Comparison of ENCODE assay signal across 21 mouse cellular contexts in genomic region chr5:107048607-107049006, GRCm38 (mm10).
DNase-seq lines count a peak whose midpoint lies in the region; ATAC-seq lines count a peak whose summit lies in the region.
"Had no signal": no experiment of that assay in that cellular context is flagged by ENCODE, and none has a peak within 500 bp of the region (broad histone marks: within the 10 kb centered on the region; RNA-seq: fewer than 3 reads in every experiment).

No protein-coding gene starts in this region.

- H3K27me3 ChIP-seq in intestine, embryonic 16.5 days (replicated peaks; ENCODE audit: control insufficient read depth, insufficient read depth, low read length), result no peaks in the 10 kb centered on the region
- H3K27me3 ChIP-seq in intestine, embryonic 15.5 days (replicated peaks), result no peaks in the 10 kb centered on the region
- H3K27me3 ChIP-seq in heart, embryonic 11.5 days (ENCODE audit: control insufficient read depth, insufficient read depth, low read length), result peaks cover 3% of the 10 kb centered on the region; the same call in 1 of the 2 replicates
- H3K27me3 ChIP-seq: hindbrain, embryonic 15.5 days had no signal

- 0 out of 2 replicates have a peak, but pooled peaks have one; percentile 6 for ATAC-seq in intestine, embryonic 16.5 days
- ATAC-seq in intestine, embryonic 15.5 days, result no peak
- ATAC-seq in heart, embryonic 11.5 days (replicated peaks; ENCODE audit: insufficient number of reproducible peaks, low FRiP score, low TSS enrichment), result peak; percentile 69; the same call in 1 of the 2 replicates
- ATAC-seq: forebrain, postnatal 0 days had no signal

- no peaks in the 10 kb centered on the region for H3K9me3 ChIP-seq in intestine, embryonic 16.5 days (ENCODE audit: control insufficient read depth, low read length)
- H3K9me3 ChIP-seq in intestine, embryonic 15.5 days, result no peaks in the 10 kb centered on the region
- H3K9me3 ChIP-seq in heart, embryonic 11.5 days (replicated peaks; ENCODE audit: control insufficient read depth, low read length), result no peaks in the 10 kb centered on the region
- H3K9me3 ChIP-seq: hindbrain, embryonic 15.5 days had no signal

- no peak overlapping the region for H3K4me3 ChIP-seq in intestine, embryonic 16.5 days (ENCODE audit: low read length)
- H3K4me3 ChIP-seq in intestine, embryonic 15.5 days (replicated peaks), result no peak overlapping the region
- H3K4me3 ChIP-seq in heart, embryonic 11.5 days (ENCODE audit: low read depth, low read length), result no peak overlapping the region
- H3K4me3 ChIP-seq: gastrocnemius, adult 2 months; heart, adult 2 months; hindbrain, embryonic 15.5 days had no signal

- no peak overlapping the region for H3K27ac ChIP-seq in intestine, embryonic 16.5 days (ENCODE audit: low read length)
- no peak overlapping the region for H3K27ac ChIP-seq in intestine, embryonic 15.5 days
- H3K27ac ChIP-seq in heart, embryonic 11.5 days (ENCODE audit: low read depth, low read length), result peak overlapping the region; percentile 84
- H3K27ac ChIP-seq: gastrocnemius, adult 2 months; heart, adult 2 months; hindbrain, embryonic 15.5 days had no signal

- H3K9ac ChIP-seq in intestine, embryonic 16.5 days (ENCODE audit: low read depth, low read length), result no peak overlapping the region
- no peak overlapping the region for H3K9ac ChIP-seq in intestine, embryonic 15.5 days
- H3K9ac ChIP-seq in heart, embryonic 11.5 days (ENCODE audit: low read depth, low read length), result 0 out of 2 replicates have a peak overlapping the region, but pooled peaks have one; percentile 3
- H3K9ac ChIP-seq: forebrain, postnatal 0 days; hindbrain, embryonic 15.5 days had no signal

- 57% methylated on average over 5 of the region's 5 CpGs for WGBS in intestine, embryonic 16.5 days
- 53% methylated on average over 5 of the region's 5 CpGs for WGBS in intestine, embryonic 15.5 days
- WGBS in heart, embryonic 11.5 days (ENCODE audit: insufficient replicate concordance), result 14% methylated on average over 5 of the region's 5 CpGs

- no peak overlapping the region for H3K4me2 ChIP-seq in intestine, embryonic 16.5 days (ENCODE audit: low read depth, low read length)
- H3K4me2 ChIP-seq in intestine, embryonic 15.5 days (replicated peaks), result no peak overlapping the region
- H3K4me2 ChIP-seq in heart, embryonic 11.5 days, result no peak overlapping the region
- H3K4me2 ChIP-seq: hindbrain, embryonic 15.5 days; midbrain, embryonic 11.5 days had no signal

- peaks cover 15% of the 10 kb centered on the region for H3K4me1 ChIP-seq in intestine, embryonic 16.5 days (ENCODE audit: control insufficient read depth, insufficient read depth, low read length)
- peaks cover 29% of the 10 kb centered on the region for H3K4me1 ChIP-seq in intestine, embryonic 15.5 days (replicated peaks)
- peaks cover 63% of the 10 kb centered on the region for H3K4me1 ChIP-seq in heart, embryonic 11.5 days (ENCODE audit: control insufficient read depth, insufficient read depth, low read length)
- H3K4me1 ChIP-seq: hindbrain, embryonic 15.5 days had no signal

- DNase-seq in MEL-GATA-1-ER (ENCODE audit: extremely low read depth, low read depth), result peak; percentile 34
- peak; percentile 44 for DNase-seq in heart, postnatal 4 days
- DNase-seq in right cerebral cortex, postnatal 10 days (ENCODE audit: low spot score in 2 of 2), result no peak
- no peak for DNase-seq in thymus, postnatal 0 days (ENCODE audit: low spot score)
- no peak for DNase-seq in embryo, embryonic 11 days
- DNase-seq: adrenal gland, postnatal 25 days; cerebellum, adult 18-20 months; forebrain, postnatal 0 days; gastrocnemius, adult 2 months; kidney, adult 8-10 months; kidney, postnatal 36 days; layer of hippocampus, adult 9-11 months; lung, adult 2 months; lung, postnatal 4 days; thymus, postnatal 36 days had no signal

- H3K36me3 ChIP-seq in intestine, embryonic 16.5 days (ENCODE audit: control insufficient read depth, insufficient read depth, low read length), result no peaks in the 10 kb centered on the region
- H3K36me3 ChIP-seq in intestine, embryonic 15.5 days, result no peaks in the 10 kb centered on the region
- H3K36me3 ChIP-seq in heart, embryonic 11.5 days (ENCODE audit: control insufficient read depth, insufficient read depth, low read length), result no peaks in the 10 kb centered on the region
- H3K36me3 ChIP-seq: hindbrain, embryonic 15.5 days had no signal

Comparison
In these comparisons a context has a peak if more than half of its experiments do, and no peak if none do; other contexts are left out.
1. DNase-seq: peak in MEL-GATA-1-ER (single experiment) and heart, postnatal 4 days (single experiment); none in right cerebral cortex, postnatal 10 days (0 of 2), thymus, postnatal 0 days (single experiment) and embryo, embryonic 11 days (single experiment).